Mouse (Mus musculus) neural tube, embryonic 13.5 days (tissue): ENCODE data around the gene Pdzk1. TPM values are rescaled to one million over a fixed set of nuclear protein-coding genes. Genes with fewer than 3 reads are reported as not detected.

ENCODE experiments used
- ATAC-seq: fragments of 200-750 bp; cut with Nextera tagmentation; 2 replicates; pipeline ENCODE4 v1.8.0; 2017; ENCODE audit warnings: low read depth, mild to moderate bottlenecking, moderate TSS enrichment, moderate library complexity
- H3K27ac ChIP-seq: fragments of 300-500 bp; sonication (generic); replicated peaks from 2 replicates; pipeline ENCODE4 v1.5.1; 2015; ENCODE audit warnings: moderate library complexity, mild to moderate bottlenecking, inconsistent platforms
- H3K27me3 ChIP-seq: fragments of 300-500 bp; sonication (generic); 2 replicates; pipeline ENCODE4 v1.6.1; 2015; ENCODE audit warnings: mild to moderate bottlenecking, inconsistent platforms
- H3K36me3 ChIP-seq: fragments of 300-500 bp; sonication (generic); 2 replicates; pipeline ENCODE4 v1.6.1; 2015; ENCODE audit warnings: mild to moderate bottlenecking, inconsistent platforms
- H3K4me1 ChIP-seq: fragments of 300-500 bp; sonication (generic); replicated peaks from 2 replicates; pipeline ENCODE4 v1.6.1; 2015; ENCODE audit warnings: inconsistent platforms
- H3K4me2 ChIP-seq: fragments of 300-500 bp; sonication (generic); 2 replicates; pipeline ENCODE4 v1.6.1; 2015; ENCODE audit warnings: inconsistent platforms, mild to moderate bottlenecking, moderate library complexity
- H3K4me3 ChIP-seq: fragments of 300-500 bp; sonication (generic); 2 replicates; pipeline ENCODE4 v1.5.1; 2015; ENCODE audit warnings: mild to moderate bottlenecking, inconsistent platforms
- H3K9ac ChIP-seq: fragments of 300-500 bp; sonication (generic); 2 replicates; pipeline ENCODE4 v1.6.1; 2015; ENCODE audit warnings: moderate library complexity, mild to moderate bottlenecking, inconsistent platforms
- H3K9me3 ChIP-seq: fragments of 300-500 bp; sonication (generic); 2 replicates; pipeline ENCODE4 v1.6.1; 2016; ENCODE audit warnings: inconsistent platforms
- WGBS: fragments of 180-500 bp; shearing (Covaris S2); methylation state at CpG from one replicate; pipeline ENCODE4 v1.1.7; 2015; 5-methylcytosine and 5-hydroxymethylcytosine counted together
- polyA plus RNA-seq: library from polyadenylated mRNA; unstranded; fragments of >200 nt; fragmentation: Nextera tagmentation; extraction: Ambion mirVana; gene quantifications from 2 replicates; pipeline ENCODE4 v1.2.1, GENCODE M21; 2015

Gene Pdzk1
- polyA plus RNA-seq, 1 experiment from 2014 or later = 0.08 TPM

GRCm38 (mm10) chr3:96870270-96870669 is 41.2 kb downstream of the Pdzk1 start:
- H3K36me3 ChIP-seq = peaks cover 76% of the 10 kb centered on the region
- no peak overlapping the region for H3K9ac ChIP-seq
- WGBS = 97% methylated on average over 2 of the region's 2 CpGs
- H3K9me3 ChIP-seq = no peaks in the 10 kb centered on the region
- no peak overlapping the region for H3K4me3 ChIP-seq
- H3K4me1 ChIP-seq = no peaks in the 10 kb centered on the region
- ATAC-seq = no peak
- H3K27me3 ChIP-seq = no peaks in the 10 kb centered on the region
- no peak overlapping the region for H3K27ac ChIP-seq
- no peak overlapping the region for H3K4me2 ChIP-seq

DNA sequence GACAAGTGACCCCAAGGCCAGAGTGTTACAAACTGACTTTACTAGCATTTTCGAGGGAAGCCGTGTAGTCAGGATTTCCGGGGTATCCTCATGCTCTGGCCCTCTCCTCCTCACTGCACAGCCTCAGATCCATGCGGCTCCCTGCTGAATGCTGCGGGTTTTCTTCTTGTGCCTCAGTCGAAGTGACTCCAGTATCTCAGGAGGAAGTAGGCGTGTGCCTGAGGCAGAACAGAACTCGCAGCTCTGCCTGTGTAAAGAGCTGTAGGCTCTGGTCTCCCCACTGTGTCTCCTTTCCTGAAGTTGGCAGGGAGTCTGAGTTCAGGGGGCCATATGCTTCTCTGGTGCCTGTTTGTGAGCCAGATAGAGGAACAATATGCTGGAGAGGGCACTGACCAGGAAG is 42.0 kb downstream of the Pdzk1 start:
- H3K9ac ChIP-seq = no peak overlapping the region
- H3K9me3 ChIP-seq = no peaks in the 10 kb centered on the region
- H3K4me1 ChIP-seq = no peaks in the 10 kb centered on the region
- no peak overlapping the region for H3K4me2 ChIP-seq
- no peak for ATAC-seq
- 89% methylated on average over 8 of the region's 8 CpGs for WGBS
- peaks cover 81% of the 10 kb centered on the region for H3K36me3 ChIP-seq
- H3K27me3 ChIP-seq = no peaks in the 10 kb centered on the region
- H3K27ac ChIP-seq = no peak overlapping the region
- H3K4me3 ChIP-seq = no peak overlapping the region

DNA sequence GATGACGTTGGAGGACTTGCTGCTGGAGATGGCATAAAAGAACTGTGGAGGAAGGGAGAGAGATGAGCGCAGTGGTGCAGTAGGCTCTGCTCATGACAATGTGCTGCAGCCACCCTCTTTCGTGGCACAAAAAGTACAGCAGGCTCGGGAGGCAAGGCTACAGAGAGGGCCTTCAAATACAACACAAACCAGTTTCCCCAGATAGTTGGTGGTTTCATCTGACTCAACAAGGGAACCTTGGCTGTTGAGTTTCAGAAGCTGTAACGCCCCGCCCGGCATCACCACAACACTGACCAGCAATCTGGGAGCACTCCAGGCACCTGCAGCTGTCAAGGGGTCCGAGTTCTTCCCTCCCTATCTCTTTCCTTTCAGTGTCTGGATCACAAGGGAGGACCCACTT is 43.4 kb downstream of the Pdzk1 start:
- no peak overlapping the region for H3K4me2 ChIP-seq
- H3K27me3 ChIP-seq = no peaks in the 10 kb centered on the region
- H3K9me3 ChIP-seq = no peaks in the 10 kb centered on the region
- no peak overlapping the region for H3K4me3 ChIP-seq
- 90% methylated on average over 8 of the region's 8 CpGs for WGBS
- H3K36me3 ChIP-seq = peaks cover 85% of the 10 kb centered on the region
- no peak overlapping the region for H3K9ac ChIP-seq
- no peaks in the 10 kb centered on the region for H3K4me1 ChIP-seq
- H3K27ac ChIP-seq = no peak overlapping the region
- no peak for ATAC-seq

DNA sequence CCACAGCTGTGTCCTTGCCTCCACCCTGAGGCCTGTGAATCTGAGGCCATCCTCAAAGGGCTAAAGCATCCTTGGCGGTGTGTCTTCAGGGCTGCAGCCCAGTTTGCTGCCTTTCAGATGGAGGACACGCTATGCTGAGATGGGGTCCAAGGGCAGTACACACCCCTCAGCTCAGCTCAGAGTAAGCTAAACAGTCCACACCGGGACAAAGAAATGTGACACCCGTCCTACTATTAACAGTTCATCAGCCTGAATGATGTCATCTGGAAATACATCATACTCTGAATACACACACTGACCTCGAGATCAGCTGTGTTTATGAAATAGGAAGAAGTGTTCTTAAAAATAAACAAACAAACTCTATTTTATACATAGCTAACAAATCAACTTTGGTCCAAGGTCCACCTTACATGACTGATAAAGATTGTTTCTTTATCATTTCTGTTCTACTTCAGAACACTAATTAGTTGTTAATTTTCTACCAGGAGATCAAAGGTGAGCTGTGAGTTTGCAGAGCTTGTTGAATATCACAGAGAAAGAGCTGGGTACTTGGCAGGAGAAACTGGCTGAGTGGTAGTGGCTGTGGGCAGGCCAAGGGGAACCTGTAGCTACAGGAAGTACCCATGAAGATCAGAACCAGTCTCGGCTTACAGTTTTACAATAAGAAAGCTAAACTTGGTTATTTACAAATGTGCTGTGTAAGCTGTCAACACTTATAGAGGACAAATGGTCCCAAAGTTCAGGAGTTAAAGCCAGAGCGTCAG is 45.9 kb downstream of the Pdzk1 start:
- H3K4me1 ChIP-seq = no peaks in the 10 kb centered on the region
- no peak overlapping the region for H3K4me3 ChIP-seq
- WGBS = 85% methylated on average over 7 of the region's 7 CpGs
- H3K27ac ChIP-seq = no peak overlapping the region
- no peak overlapping the region for H3K9ac ChIP-seq
- no peak overlapping the region for H3K4me2 ChIP-seq
- no peak for ATAC-seq
- no peaks in the 10 kb centered on the region for H3K9me3 ChIP-seq
- H3K36me3 ChIP-seq = peaks cover 84% of the 10 kb centered on the region
- no peaks in the 10 kb centered on the region for H3K27me3 ChIP-seq

GRCm38 (mm10) chr3:96879536-96879935 is 50.5 kb downstream of the Pdzk1 start:
- no peak for ATAC-seq
- peaks cover 76% of the 10 kb centered on the region for H3K36me3 ChIP-seq

GRCm38 (mm10) chr3:96880385-96880784 is 51.3 kb downstream of the Pdzk1 start:
- Histone ChIP-seq H3K27me3 (no peaks in the 10 kb centered on the region), H3K36me3 (peaks cover 72% of the 10 kb centered on the region), H3K27ac (no peak overlapping the region), H3K9me3 (no peaks in the 10 kb centered on the region), H3K4me1 (no peaks in the 10 kb centered on the region), H3K9ac (no peak overlapping the region), H3K4me3 (no peak overlapping the region), H3K4me2 (no peak overlapping the region)
- WGBS = 84% methylated on average over 4 of the region's 4 CpGs
- no peak for ATAC-seq

More at GRCm38 (mm10) chr3:96879536-96879935, 50.5 kb downstream of the Pdzk1 start:
- Histone ChIP-seq H3K27ac (no peak overlapping the region), H3K27me3 (no peaks in the 10 kb centered on the region), H3K9me3 (no peaks in the 10 kb centered on the region), H3K4me1 (no peaks in the 10 kb centered on the region), H3K9ac (no peak overlapping the region), H3K4me3 (no peak overlapping the region), H3K4me2 (no peak overlapping the region)
- 93% methylated on average over 9 of the region's 9 CpGs for WGBS

- no peak for ATAC-seq
- no peaks in the 10 kb centered on the region for H3K4me1 ChIP-seq
- WGBS = 90% methylated on average over 6 of the region's 6 CpGs
These were observed 52.5 kb downstream of the Pdzk1 start for GRCm38 (mm10) chr3:96881557-96881956.

GRCm38 (mm10) chr3:96882061-96882849 is 53.2 kb downstream of the Pdzk1 start:
- H3K9ac ChIP-seq = no peak overlapping the region
- no peak for ATAC-seq
- H3K27me3 ChIP-seq = no peaks in the 10 kb centered on the region
- H3K4me3 ChIP-seq = no peak overlapping the region
- H3K9me3 ChIP-seq = no peaks in the 10 kb centered on the region
- H3K36me3 ChIP-seq = peaks cover 79% of the 10 kb centered on the region
- no peaks in the 10 kb centered on the region for H3K4me1 ChIP-seq
- no peak overlapping the region for H3K4me2 ChIP-seq
- 94% methylated on average over 14 of the region's 14 CpGs for WGBS
- H3K27ac ChIP-seq = no peak overlapping the region

More at GRCm38 (mm10) chr3:96881557-96881956, 52.5 kb downstream of the Pdzk1 start:
- no peak overlapping the region for H3K4me3 ChIP-seq
- no peak overlapping the region for H3K9ac ChIP-seq
- no peak overlapping the region for H3K4me2 ChIP-seq
- no peaks in the 10 kb centered on the region for H3K9me3 ChIP-seq
- no peaks in the 10 kb centered on the region for H3K27me3 ChIP-seq
- H3K36me3 ChIP-seq = peaks cover 76% of the 10 kb centered on the region
- H3K27ac ChIP-seq = no peak overlapping the region

DNA sequence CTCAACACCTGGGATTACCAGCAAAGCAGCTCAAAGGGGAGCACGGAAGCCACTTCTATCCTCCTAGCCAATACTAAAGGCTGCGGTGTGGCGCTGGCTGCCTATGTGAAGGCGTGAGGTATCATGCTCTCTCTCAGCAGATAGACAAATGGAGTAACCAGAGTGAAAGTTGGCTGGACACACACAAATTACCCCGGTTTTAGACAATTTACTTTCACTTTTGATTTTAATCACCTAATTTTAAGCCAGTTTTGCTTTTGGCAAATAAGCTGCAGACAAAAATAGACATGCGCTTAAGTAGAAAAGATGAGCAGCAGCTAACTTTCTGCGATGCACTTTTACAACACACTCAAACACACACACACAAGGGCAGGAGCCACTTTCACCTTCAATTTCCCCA is 54.6 kb downstream of the Pdzk1 start:
- ATAC-seq = no peak
- Histone ChIP-seq H3K4me2 (no peak overlapping the region), H3K4me1 (no peaks in the 10 kb centered on the region), H3K36me3 (peaks cover 78% of the 10 kb centered on the region), H3K9me3 (no peaks in the 10 kb centered on the region), H3K27me3 (no peaks in the 10 kb centered on the region), H3K27ac (no peak overlapping the region), H3K9ac (no peak overlapping the region), H3K4me3 (no peak overlapping the region)
- WGBS = 95% methylated on average over 7 of the region's 7 CpGs

DNA sequence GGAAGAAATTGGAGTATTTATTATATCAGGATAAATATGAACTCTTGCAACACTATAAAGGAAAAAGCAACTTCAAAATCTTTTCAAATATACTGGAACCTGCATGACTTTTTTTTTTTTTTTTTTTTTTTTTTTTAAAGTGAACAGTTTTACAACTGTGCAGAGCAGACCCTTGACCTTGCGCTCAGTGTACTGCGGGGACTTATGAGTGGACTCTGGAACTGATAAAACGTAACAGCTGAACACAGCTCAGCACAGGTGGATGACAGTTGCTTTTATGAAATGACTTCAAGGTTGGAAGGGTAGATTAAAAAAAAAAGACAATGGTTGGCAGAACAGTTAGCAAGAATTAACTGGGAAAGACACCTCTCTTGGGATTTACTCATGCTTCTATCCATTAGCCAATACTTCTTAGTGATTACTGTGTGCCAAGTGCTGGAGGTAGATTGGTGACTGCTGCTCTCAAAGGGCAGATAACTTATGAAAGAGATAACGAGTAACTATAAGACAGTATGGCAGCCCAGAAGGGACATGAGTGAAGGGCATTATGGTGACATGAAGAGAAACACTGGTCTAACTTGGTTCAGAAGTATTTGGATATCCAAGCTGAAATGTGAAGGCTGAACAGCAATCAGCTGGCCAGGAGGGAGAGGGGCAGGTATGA is 73.4 kb downstream of the Pdzk1 start:
- WGBS = 91% methylated on average over 4 of the region's 4 CpGs
- peaks cover 15% of the 10 kb centered on the region for H3K27me3 ChIP-seq
- H3K4me1 ChIP-seq = peaks cover 13% of the 10 kb centered on the region
- peaks cover 8% of the 10 kb centered on the region for H3K36me3 ChIP-seq
- H3K9ac ChIP-seq = no peak overlapping the region
- no peaks in the 10 kb centered on the region for H3K9me3 ChIP-seq
- ATAC-seq = no peak
- no peak overlapping the region for H3K27ac ChIP-seq
- H3K4me2 ChIP-seq = no peak overlapping the region
- H3K4me3 ChIP-seq = no peak overlapping the region

DNA sequence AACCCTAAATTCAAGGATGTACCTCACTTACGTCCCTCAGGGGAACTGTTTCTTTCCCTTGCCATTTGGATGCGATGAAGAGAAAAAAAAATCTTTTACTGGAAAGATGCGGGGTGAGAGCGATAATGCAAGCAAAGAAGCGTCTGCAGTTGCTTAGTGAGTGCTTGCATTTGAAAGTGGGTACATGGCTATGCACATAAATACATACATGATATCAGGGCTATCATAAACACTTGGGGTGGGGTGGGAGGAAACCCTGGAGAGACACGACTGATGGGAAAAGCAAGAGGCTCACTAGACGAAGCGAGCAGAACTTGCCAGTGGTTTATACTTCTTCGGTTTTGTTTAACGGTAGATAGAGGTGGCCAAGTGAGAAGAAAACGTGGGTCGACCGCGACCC is 75.3 kb downstream of the Pdzk1 start, which contains the start of gene Gja5:
Gja5 (plus strand) TSS at position 301 of the 400 bp plus-strand sequence.
- WGBS = 13% methylated on average over 14 of the region's 14 CpGs
- Histone ChIP-seq H3K9ac (peak within 1 kb of the TSS; percentile 95), H3K36me3 (no peaks in the 10 kb centered on the region), H3K4me3 (peak within 1 kb of the TSS; percentile 99), H3K9me3 (no peaks in the 10 kb centered on the region), H3K27me3 (peaks cover 21% of the 10 kb centered on the region), H3K4me2 (peak within 1 kb of the TSS; percentile 84), H3K4me1 (peaks cover 13% of the 10 kb centered on the region), H3K27ac (peak within 1 kb of the TSS; percentile 54)
- no peak for ATAC-seq
